Mouse (Mus musculus) heart, adult 2 months (tissue): ENCODE measurements at regions not wholly inside any gene's neighbourhood (a gene's known extent, or its start where the extent isn't known, plus 50 kb on each side); places are given as distances from the start of the nearest gene placed in this dataset.

Experiments
- CTCF ChIP-seq: fragments of 200-600 bp; IDR thresholded peaks from 2 replicates; pipeline ENCODE4 v1.8.1; 2022; ENCODE audit warnings: antibody characterized with exemption, mild to moderate bottlenecking, moderate library complexity
- EP300 ChIP-seq: fragments of 200-500 bp; IDR thresholded peaks from 2 replicates; pipeline ENCODE4 v1.6.1; 2011; ENCODE audit warnings: low read depth, low read length, control low read depth; ENCODE audit not compliant: insufficient read depth
- POLR2A ChIP-seq: fragments of 200-500 bp; IDR thresholded peaks from 2 replicates; pipeline ENCODE4 v1.6.1; 2011; ENCODE audit warnings: mild to moderate bottlenecking, low read depth, low read length, control low read depth; ENCODE audit not compliant: insufficient read depth

DNA sequence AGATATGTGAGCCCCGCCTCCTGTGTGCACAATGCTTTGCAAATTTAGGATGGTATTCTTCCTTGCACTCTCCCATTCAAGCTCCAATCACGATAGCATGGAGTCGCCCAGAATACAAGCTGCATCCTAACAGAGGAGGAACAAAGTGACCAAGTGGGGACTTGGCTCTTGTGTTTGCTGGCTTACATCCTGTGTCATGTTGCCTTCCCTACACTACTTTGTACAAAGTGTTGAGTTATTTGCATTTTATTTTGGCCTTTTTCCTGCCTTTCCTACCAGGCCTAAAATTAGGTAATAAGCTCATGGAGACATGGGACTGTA, 83.5 kb upstream of the Dlx2 start:
- TF ChIP-seq EP300 (no peak), CTCF (no peak), POLR2A (no peak)
